Mouse (Mus musculus): ENCODE results near the gene Kcnmb2.

DNA sequence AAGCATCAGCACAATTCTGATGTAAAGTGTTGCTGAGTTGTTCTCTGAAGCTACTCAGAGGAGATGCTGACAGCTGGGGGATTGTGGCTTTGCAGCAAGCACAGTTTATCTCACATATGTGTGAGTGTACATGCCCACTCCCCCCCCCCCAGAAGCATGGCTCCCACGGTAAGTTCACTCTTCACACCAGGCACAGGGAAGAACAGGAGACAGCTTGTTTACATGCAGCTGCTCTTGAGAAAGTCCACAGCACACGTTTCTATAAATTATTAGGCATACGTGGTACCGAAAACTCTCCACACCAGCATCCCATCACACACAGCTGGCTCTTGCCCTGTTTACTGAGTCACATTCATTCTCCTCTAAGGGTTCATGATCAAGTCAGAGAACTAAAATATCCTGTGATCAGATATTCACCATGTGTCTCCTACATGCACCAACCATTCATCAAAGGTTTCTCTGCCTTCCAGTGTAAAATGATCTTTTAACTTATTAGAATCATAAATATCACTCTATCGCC, 89.3 kb downstream of the Kcnmb2 start:
- no peak for TF ChIP-seq E2F4 (IDR thresholded peaks at IDR 0.05; ENCODE audit: insufficient read depth)
- no peak for TF ChIP-seq TCF12 (IDR thresholded peaks at IDR 0.05; ENCODE audit: insufficient read depth, poor library complexity, severe bottlenecking)
- TF ChIP-seq MYOD1 (IDR thresholded peaks at IDR 0.05; ENCODE audit: control insufficient read depth in 1 of 3, insufficient read length in 2 of 3, low read depth in 2 of 3): no peak
- TF ChIP-seq USF1 (IDR thresholded peaks at IDR 0.05; ENCODE audit: low read depth): no peak
